Mouse (Mus musculus): ENCODE measurements around the gene Copg2.

Copg2 gene

GRCm38 (mm10) chr6:30734988-30735727 is 161.4 kb downstream of the Copg2 start:
- no peak for DNase-seq (ENCODE audit: extremely low spot score, low spot score)

DNA sequence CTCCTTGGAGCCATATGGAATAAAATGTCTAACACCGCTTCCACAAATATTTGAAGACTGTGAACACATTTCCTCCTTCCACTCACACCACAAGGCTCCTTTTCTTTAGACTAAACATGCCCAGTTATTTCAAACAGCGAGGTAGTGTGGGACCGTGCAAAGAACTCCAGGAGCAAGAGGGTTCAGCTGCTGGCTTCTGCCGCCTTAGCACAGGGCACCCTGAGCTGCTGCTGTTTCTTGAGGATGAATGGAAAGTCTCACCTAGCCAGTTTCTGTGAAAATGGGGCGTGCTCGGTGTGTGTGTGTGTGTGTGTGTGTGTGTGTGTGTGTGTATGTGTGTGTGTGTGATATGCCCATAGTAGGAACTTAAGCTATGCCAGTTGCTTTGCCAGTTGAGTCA is 162.1 kb downstream of the Copg2 start:
- no peak for DNase-seq (ENCODE audit: extremely low spot score, low spot score)

DNA sequence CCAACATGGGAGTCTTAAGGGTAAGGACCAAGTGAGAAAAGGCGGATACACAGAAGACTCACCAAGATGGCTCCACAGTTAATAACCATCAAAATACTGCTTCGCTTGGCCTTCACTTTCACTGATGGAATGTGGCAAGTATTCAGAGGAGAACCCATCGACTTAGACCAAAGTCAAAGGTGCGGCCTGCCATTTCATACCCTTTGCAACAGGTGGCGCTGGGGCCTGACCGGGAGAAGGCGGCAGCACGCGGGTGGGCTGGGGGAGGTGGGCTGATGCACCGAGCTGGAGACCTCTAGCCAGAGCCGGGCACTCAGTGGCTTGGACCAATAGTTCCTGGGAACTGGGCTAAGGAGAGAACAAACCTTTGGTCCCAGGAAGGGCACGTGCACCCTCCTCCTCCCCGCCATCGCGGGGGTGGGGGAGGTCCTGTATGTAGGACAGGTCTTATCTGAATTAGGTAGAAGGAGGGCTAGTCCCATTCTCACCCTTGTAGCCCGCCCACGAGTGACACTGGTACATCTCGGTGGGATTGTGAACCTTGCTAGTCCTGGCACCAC is 163.9 kb downstream of the Copg2 start:
- no peak for DNase-seq (ENCODE audit: extremely low spot score, low spot score)

DNA sequence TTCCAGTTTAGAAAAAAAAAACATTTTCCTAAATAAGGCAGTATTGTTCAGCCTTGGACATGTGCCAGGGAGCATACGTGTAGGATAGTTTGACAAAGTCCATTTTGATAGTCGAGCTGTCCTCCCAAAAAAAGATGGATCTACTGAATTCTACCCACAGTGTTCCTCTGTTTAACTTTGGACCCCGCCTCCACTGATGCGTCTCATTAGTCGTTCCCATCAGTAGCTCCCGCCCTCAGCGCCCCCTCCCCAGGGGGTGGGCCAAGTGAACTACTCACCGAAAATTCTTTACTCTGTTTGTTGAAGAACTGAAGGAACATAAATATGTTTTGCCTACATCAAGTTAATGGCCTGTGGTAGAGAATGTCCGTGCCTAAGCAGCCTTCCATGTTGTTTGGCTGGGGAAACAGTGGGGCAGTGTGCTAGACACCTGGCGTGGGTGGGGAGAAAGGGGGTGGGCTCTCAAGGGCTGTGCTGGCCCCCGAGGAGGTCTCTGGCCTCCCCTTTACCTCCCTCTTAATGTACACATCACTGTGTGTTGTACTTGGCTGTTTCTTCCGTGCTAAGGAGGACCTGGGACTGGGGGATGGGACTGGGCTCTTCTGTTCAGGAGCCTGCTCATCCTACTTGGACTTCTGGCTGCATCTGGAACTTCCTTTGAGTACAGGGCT is 166.2 kb downstream of the Copg2 start:
- no peak for DNase-seq (ENCODE audit: extremely low spot score, low spot score)

DNA sequence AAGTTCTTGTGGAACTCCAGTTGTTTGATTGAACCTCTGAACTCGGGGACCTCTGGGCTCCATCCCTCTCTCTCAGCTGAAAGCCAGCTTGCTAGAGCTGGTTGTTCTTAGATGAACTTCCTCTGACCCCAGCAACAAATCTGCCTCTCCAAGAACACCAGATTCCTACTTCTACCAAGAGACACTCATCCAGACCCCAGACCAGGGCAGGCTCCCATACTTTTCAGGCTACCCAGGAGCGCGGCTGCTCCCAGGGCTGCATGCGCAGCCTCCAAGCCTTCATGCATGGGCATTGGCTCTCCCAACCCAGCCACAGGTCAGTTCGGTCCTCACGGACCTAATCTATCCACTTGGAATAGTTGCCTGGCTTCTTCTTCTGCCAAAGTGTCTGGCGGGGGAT is 173.3 kb downstream of the Copg2 start, which contains the start of gene Mest:
Mest (plus strand) TSS at position 217 of the 400 bp plus-strand sequence.
- DNase-seq (ENCODE audit: extremely low spot score, low spot score) = no peak

GRCm38 (mm10) chr6:30722385-30723164 is 174.0 kb downstream of the Copg2 start:
- no peak for DNase-seq (ENCODE audit: extremely low spot score, low spot score)

DNA sequence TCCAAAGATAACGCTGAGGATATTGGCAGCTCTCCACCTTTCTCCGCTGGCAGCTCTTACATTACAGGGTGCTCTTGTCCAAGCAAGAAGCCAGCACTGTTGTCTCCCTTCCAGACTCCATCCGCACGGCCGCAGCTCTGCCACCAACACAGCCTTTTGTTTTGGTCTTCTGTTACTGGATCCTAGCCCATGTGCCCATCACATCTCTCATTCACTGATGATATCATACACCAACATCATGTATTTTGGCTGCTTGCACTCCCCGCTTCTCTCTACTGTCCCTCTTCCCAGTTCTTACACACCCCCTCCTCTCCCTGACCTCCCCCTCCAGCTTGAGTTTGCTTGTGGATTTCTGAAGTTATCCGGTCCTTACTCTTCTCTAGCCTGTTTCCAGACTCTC is 179.8 kb downstream of the Copg2 start:
- DNase-seq (ENCODE audit: extremely low spot score, low spot score) = no peak

- no peak for DNase-seq (ENCODE audit: extremely low spot score, low spot score)
Observed at GRCm38 (mm10) chr6:30714891-30715471, 181.6 kb downstream of the Copg2 start.

DNA sequence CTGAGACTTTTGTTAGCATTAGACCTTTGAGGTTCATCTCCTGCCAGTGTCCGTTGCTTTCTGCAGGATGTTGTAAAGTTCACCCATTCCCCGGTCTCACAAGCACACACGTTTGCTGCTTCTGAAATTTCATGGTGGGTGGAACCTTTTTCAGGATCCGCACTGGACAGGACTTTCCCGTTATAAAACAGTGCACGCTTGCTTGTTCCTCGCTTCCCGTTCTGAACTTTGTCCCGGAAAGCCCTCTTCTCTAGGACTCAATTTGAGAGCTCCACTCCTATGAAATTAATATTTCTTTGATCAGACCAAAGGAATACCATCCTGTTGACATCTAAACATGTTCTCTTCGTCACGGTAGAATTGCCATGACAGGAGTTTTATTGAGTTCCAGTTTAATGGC is 182.7 kb downstream of the Copg2 start:
- DNase-seq (ENCODE audit: extremely low spot score, low spot score) = no peak

- no peak for DNase-seq (ENCODE audit: extremely low spot score, low spot score)
Observed at GRCm38 (mm10) chr6:30713455-30713854, 183.1 kb downstream of the Copg2 start.

GRCm38 (mm10) chr6:30712484-30712883 is 184.1 kb downstream of the Copg2 start:
- no peak for DNase-seq (ENCODE audit: extremely low spot score, low spot score)

DNA sequence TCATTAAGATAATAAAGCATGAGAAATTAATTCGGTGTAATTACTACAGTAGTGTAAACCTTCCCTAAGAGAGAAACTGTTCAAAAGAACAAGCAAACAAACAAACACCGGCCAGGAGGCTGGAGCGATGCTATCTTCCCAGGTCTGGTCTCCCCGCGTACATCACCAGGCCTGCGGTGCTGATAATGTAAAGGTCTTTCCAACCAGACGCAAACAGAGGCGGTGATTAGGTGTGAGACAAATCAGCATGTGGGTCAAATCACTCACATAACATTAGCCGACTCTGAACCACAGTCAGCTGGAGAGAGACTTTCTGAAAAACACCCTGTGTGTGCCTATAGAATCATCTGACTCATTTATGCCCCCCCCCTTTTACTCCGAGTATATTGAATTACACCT is 185.2 kb downstream of the Copg2 start:
- DNase-seq (ENCODE audit: extremely low spot score, low spot score) = no peak

GRCm38 (mm10) chr6:30710371-30711364 is 185.9 kb downstream of the Copg2 start:
- DNase-seq (ENCODE audit: extremely low spot score, low spot score) = no peak

DNA sequence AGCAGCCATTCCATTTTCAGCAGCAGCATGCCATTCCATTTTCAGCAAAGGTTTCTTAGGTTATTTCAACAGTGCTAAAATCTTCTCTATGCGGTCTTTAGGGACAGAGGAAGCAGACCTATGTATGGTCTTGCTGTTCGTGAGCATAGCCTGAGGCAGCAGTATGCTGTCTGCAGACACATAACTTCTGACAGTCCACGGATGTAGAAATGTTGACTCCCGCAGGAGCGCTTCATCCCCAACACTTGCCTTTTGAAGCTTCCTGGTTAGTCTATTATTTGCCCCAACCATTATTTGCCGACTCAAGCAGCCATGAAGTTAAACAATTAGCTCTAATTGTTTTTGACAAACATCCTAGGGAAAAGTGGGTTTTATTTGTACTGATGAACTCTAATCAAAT is 187.5 kb downstream of the Copg2 start:
- no peak for DNase-seq (ENCODE audit: extremely low spot score, low spot score)

- DNase-seq (ENCODE audit: extremely low spot score, low spot score) = no peak
Observed at GRCm38 (mm10) chr6:30703977-30704602, 192.5 kb downstream of the Copg2 start.

- DNase-seq (ENCODE audit: extremely low spot score, low spot score) = no peak
Observed at GRCm38 (mm10) chr6:30703476-30703875, 193.1 kb downstream of the Copg2 start.

- DNase-seq (ENCODE audit: extremely low spot score, low spot score) = no peak
Observed at GRCm38 (mm10) chr6:30702881-30703280, 193.7 kb downstream of the Copg2 start.

GRCm38 (mm10) chr6:30700182-30700581 is 196.4 kb downstream of the Copg2 start:
- peak; percentile 55 for DNase-seq (ENCODE audit: extremely low spot score, low spot score)

GRCm38 (mm10) chr6:30698036-30698435 is 198.6 kb downstream of the Copg2 start:
- no peak for DNase-seq (ENCODE audit: extremely low spot score, low spot score)
